Mouse (Mus musculus): Measurements from ENCODE around the gene Slc29a1. TPM values are rescaled to one million over a fixed set of nuclear protein-coding genes. Genes with fewer than 3 reads are reported as not detected.

The Slc29a1 gene
- polyA plus RNA-seq, 2 experiments, result 103 to 122 TPM

GRCm38 (mm10) chr17:45617655-45618054, 18.2 kb upstream of the Slc29a1 start:
- Histone ChIP-seq H3K27ac (replicated peaks; ENCODE audit: low read depth, low read length) (no peak overlapping the region), H3K36me3 (ENCODE audit: control insufficient read depth, insufficient read depth, low read length) (no peaks in the 10 kb centered on the region), H3K4me3 (replicated peaks; ENCODE audit: low read length) (no peak overlapping the region), H3K9me3 (ENCODE audit: control insufficient read depth, low read length) (no peaks in the 10 kb centered on the region), H3K27me3 (ENCODE audit: control insufficient read depth, insufficient read depth, low read length) (no peaks in the 10 kb centered on the region), H3K4me2 (replicated peaks; ENCODE audit: low read depth, low read length, severe bottlenecking) (no peak overlapping the region), H3K9ac (ENCODE audit: low read depth, low read length, severe bottlenecking) (no peak overlapping the region), H3K4me1 (ENCODE audit: control insufficient read depth, insufficient read depth, low read length) (peaks cover 10% of the 10 kb centered on the region)
- DNase-seq (ENCODE audit: low spot score) (no peak), ATAC-seq (ENCODE audit: low FRiP score, low read depth) (no peak)
- WGBS, result 89% methylated on average over 6 of the region's 6 CpGs
- no peak for TF ChIP-seq POLR2A (IDR thresholded peaks at IDR 0.05; ENCODE audit: borderline replicate concordance, extremely low read depth, insufficient read depth, insufficient read length)

GRCm38 (mm10) chr17:45616679-45617078, 17.3 kb upstream of the Slc29a1 start:
- WGBS, result 78% methylated on average over 3 of the region's 3 CpGs
- H3K4me1 ChIP-seq (ENCODE audit: control insufficient read depth, insufficient read depth, low read length), result peaks cover 10% of the 10 kb centered on the region

GRCm38 (mm10) chr17:45616046-45616650, 16.7 kb upstream of the Slc29a1 start:
- H3K27ac ChIP-seq (replicated peaks; ENCODE audit: low read depth, low read length), result no peak overlapping the region
- no peak for TF ChIP-seq POLR2A (IDR thresholded peaks at IDR 0.05; ENCODE audit: borderline replicate concordance, extremely low read depth, insufficient read depth, insufficient read length)
- H3K4me3 ChIP-seq (replicated peaks; ENCODE audit: low read length), result no peak overlapping the region
- H3K9ac ChIP-seq (ENCODE audit: low read depth, low read length, severe bottlenecking), result no peak overlapping the region
- no peaks in the 10 kb centered on the region for H3K36me3 ChIP-seq (ENCODE audit: control insufficient read depth, insufficient read depth, low read length)
- peaks cover 10% of the 10 kb centered on the region for H3K4me1 ChIP-seq (ENCODE audit: control insufficient read depth, insufficient read depth, low read length)
- H3K27me3 ChIP-seq (ENCODE audit: control insufficient read depth, insufficient read depth, low read length), result no peaks in the 10 kb centered on the region
- no peaks in the 10 kb centered on the region for H3K9me3 ChIP-seq (ENCODE audit: control insufficient read depth, low read length)
- WGBS, result 51% methylated on average over 4 of the region's 4 CpGs
- ATAC-seq (ENCODE audit: low FRiP score, low read depth) (peak; percentile 60; the same call in 1 of the 2 replicates), DNase-seq (ENCODE audit: low spot score) (no peak)
- no peak overlapping the region for H3K4me2 ChIP-seq (replicated peaks; ENCODE audit: low read depth, low read length, severe bottlenecking)

More at GRCm38 (mm10) chr17:45616679-45617078, 17.3 kb upstream of the Slc29a1 start:
- no peak for ATAC-seq (ENCODE audit: low FRiP score, low read depth)
- Histone ChIP-seq H3K9ac (ENCODE audit: low read depth, low read length, severe bottlenecking) (no peak overlapping the region), H3K4me3 (replicated peaks; ENCODE audit: low read length) (no peak overlapping the region), H3K27ac (replicated peaks; ENCODE audit: low read depth, low read length) (no peak overlapping the region), H3K9me3 (ENCODE audit: control insufficient read depth, low read length) (no peaks in the 10 kb centered on the region), H3K4me2 (replicated peaks; ENCODE audit: low read depth, low read length, severe bottlenecking) (no peak overlapping the region), H3K36me3 (ENCODE audit: control insufficient read depth, insufficient read depth, low read length) (no peaks in the 10 kb centered on the region), H3K27me3 (ENCODE audit: control insufficient read depth, insufficient read depth, low read length) (no peaks in the 10 kb centered on the region)
- no peak for DNase-seq (ENCODE audit: low spot score)
- TF ChIP-seq POLR2A (IDR thresholded peaks at IDR 0.05; ENCODE audit: borderline replicate concordance, extremely low read depth, insufficient read depth, insufficient read length), result no peak

- no peaks in the 10 kb centered on the region for H3K27me3 ChIP-seq (ENCODE audit: control insufficient read depth, insufficient read depth, low read length)
- no peaks in the 10 kb centered on the region for H3K36me3 ChIP-seq (ENCODE audit: control insufficient read depth, insufficient read depth, low read length)
- DNase-seq (ENCODE audit: low spot score) (no peak), ATAC-seq (ENCODE audit: low FRiP score, low read depth) (no peak)
- H3K9ac ChIP-seq (ENCODE audit: low read depth, low read length, severe bottlenecking), result no peak overlapping the region
- no peak overlapping the region for H3K27ac ChIP-seq (replicated peaks; ENCODE audit: low read depth, low read length)
- TF ChIP-seq POLR2A (IDR thresholded peaks at IDR 0.05; ENCODE audit: borderline replicate concordance, extremely low read depth, insufficient read depth, insufficient read length), result no peak
- no peaks in the 10 kb centered on the region for H3K4me1 ChIP-seq (ENCODE audit: control insufficient read depth, insufficient read depth, low read length)
- WGBS, result 88% methylated on average over 7 of the region's 7 CpGs
- no peak overlapping the region for H3K4me3 ChIP-seq (replicated peaks; ENCODE audit: low read length)
- no peaks in the 10 kb centered on the region for H3K9me3 ChIP-seq (ENCODE audit: control insufficient read depth, low read length)
- no peak overlapping the region for H3K4me2 ChIP-seq (replicated peaks; ENCODE audit: low read depth, low read length, severe bottlenecking)
Observed at GRCm38 (mm10) chr17:45612921-45613320, 13.5 kb upstream of the Slc29a1 start.

- no peaks in the 10 kb centered on the region for H3K36me3 ChIP-seq (ENCODE audit: control insufficient read depth, insufficient read depth, low read length)
- 0 out of 2 replicates have a peak, but pooled peaks cover 3% of the 10 kb centered on the region for H3K9me3 ChIP-seq (ENCODE audit: control insufficient read depth, low read length)
- H3K4me3 ChIP-seq (replicated peaks; ENCODE audit: low read length), result no peak overlapping the region
- no peak overlapping the region for H3K4me2 ChIP-seq (replicated peaks; ENCODE audit: low read depth, low read length, severe bottlenecking)
- H3K27me3 ChIP-seq (ENCODE audit: control insufficient read depth, insufficient read depth, low read length), result no peaks in the 10 kb centered on the region
- H3K27ac ChIP-seq (replicated peaks; ENCODE audit: low read depth, low read length), result no peak overlapping the region
- TF ChIP-seq POLR2A (IDR thresholded peaks at IDR 0.05; ENCODE audit: borderline replicate concordance, extremely low read depth, insufficient read depth, insufficient read length), result no peak
- no peaks in the 10 kb centered on the region for H3K4me1 ChIP-seq (ENCODE audit: control insufficient read depth, insufficient read depth, low read length)
- no peak overlapping the region for H3K9ac ChIP-seq (ENCODE audit: low read depth, low read length, severe bottlenecking)
- 68% methylated on average over 8 of the region's 8 CpGs for WGBS
- ATAC-seq (ENCODE audit: low FRiP score, low read depth) (no peak), DNase-seq (ENCODE audit: low spot score) (no peak)
Observed at GRCm38 (mm10) chr17:45612008-45612407, 12.6 kb upstream of the Slc29a1 start.

All from limb, embryonic 14.5 days (tissue).